Mouse (Mus musculus) E14TG2a.4 (cell line): ENCODE results near the gene Ocm.

Experiments
- CTCF ChIP-seq: conservative IDR thresholded peaks from 2 replicates; pipeline ENCODE4 v1.5.1; 2014; ENCODE audit warnings: low read length
- POU5F1 ChIP-seq: IDR thresholded peaks from 2 replicates; pipeline ENCODE4 v1.6.1; 2014; ENCODE audit warnings: low read length, borderline replicate concordance

- TF ChIP-seq CTCF (no peak), POU5F1 (no peak)
These were observed 45.6 kb downstream of the Ocm start for GRCm38 (mm10) chr5:143980858-143981257.
